Comparison of ENCODE assay signal across 33 mouse cellular contexts in the genomic region with DNA sequence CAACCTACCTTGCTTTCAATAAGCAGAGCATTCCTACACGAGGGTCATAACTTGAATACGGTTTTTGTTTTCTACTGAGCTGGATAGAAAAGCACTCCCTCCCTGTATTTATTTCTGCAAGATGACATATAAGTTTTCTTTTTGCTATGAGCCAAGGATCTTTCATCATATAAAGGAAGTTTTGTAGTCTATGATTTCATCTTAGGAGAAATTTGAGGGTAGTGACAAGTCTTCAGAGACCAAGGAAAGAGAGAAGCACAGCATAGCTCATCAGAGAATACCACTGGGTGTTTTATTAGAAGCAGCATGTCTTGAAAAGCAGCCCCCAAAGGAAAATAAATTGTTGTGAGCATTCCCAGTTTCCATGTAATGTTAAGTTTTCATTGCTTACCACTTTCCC. TPM values are rescaled to one million over a fixed set of nuclear protein-coding genes. Genes with fewer than 3 reads are reported as not detected.
"Had no signal": no experiment of that assay in that cellular context is flagged by ENCODE, and none has a peak within 500 bp of the region (broad histone marks: within the 10 kb centered on the region; RNA-seq: fewer than 3 reads in every experiment).

A gene (minus strand): TSS at position 101 of the 400 bp plus-strand sequence.

- H3K4me2 ChIP-seq: embryonic facial prominence, embryonic 12.5 days; embryonic facial prominence, embryonic 13.5 days; embryonic facial prominence, embryonic 15.5 days; forebrain, embryonic 12.5 days; forebrain, embryonic 13.5 days; forebrain, embryonic 15.5 days had no signal

- H3K27ac ChIP-seq: embryonic facial prominence, embryonic 12.5 days; embryonic facial prominence, embryonic 13.5 days; embryonic facial prominence, embryonic 15.5 days; forebrain, embryonic 10.5 days; forebrain, embryonic 12.5 days; forebrain, embryonic 13.5 days; forebrain, embryonic 15.5 days; gastrocnemius, adult 2 months; heart, adult 2 months; heart, embryonic 10.5 days had no signal

- H3K36me3 ChIP-seq: embryonic facial prominence, embryonic 12.5 days; embryonic facial prominence, embryonic 13.5 days; embryonic facial prominence, embryonic 15.5 days; forebrain, embryonic 10.5 days; forebrain, embryonic 12.5 days; forebrain, embryonic 15.5 days; heart, embryonic 10.5 days had no signal

- H3K9ac ChIP-seq: embryonic facial prominence, embryonic 12.5 days; embryonic facial prominence, embryonic 13.5 days; embryonic facial prominence, embryonic 15.5 days; forebrain, embryonic 12.5 days; forebrain, embryonic 13.5 days; forebrain, embryonic 15.5 days; forebrain, postnatal 0 days had no signal

- ATAC-seq: forebrain, embryonic 13.5 days; forebrain, embryonic 14.5 days; forebrain, embryonic 15.5 days; forebrain, embryonic 16.5 days; forebrain, postnatal 0 days had no signal

- H3K4me3 ChIP-seq: embryonic facial prominence, embryonic 12.5 days; embryonic facial prominence, embryonic 13.5 days; embryonic facial prominence, embryonic 15.5 days; erythroblast, embryonic 14.5 days; forebrain, embryonic 10.5 days; forebrain, embryonic 12.5 days; forebrain, embryonic 13.5 days; forebrain, embryonic 15.5 days; gastrocnemius, adult 2 months; heart, adult 2 months; heart, embryonic 10.5 days had no signal

- H3K9me3 ChIP-seq: embryonic facial prominence, embryonic 12.5 days; embryonic facial prominence, embryonic 13.5 days; embryonic facial prominence, embryonic 15.5 days; forebrain, embryonic 10.5 days; forebrain, embryonic 13.5 days; forebrain, embryonic 15.5 days; heart, embryonic 10.5 days had no signal

- DNase-seq: cerebellum, adult 8-10 months; cerebellum, adult 9-10 months; cerebellum, adult 9-11 months; cerebellum, postnatal 10 days; cerebellum, postnatal 14 days; cerebellum, postnatal 25 days; cerebellum, postnatal 36 days; embryo, embryonic 11 days; forebrain, postnatal 0 days; gastrocnemius, adult 2 months; gastrocnemius, postnatal 10 days; gastrocnemius, postnatal 14 days; gastrocnemius, postnatal 25 days; gastrocnemius, postnatal 36 days; heart, adult 11 months; heart, adult 18-20 months; heart, adult 2 months had no signal

- H3K4me1 ChIP-seq: embryonic facial prominence, embryonic 12.5 days; embryonic facial prominence, embryonic 13.5 days; embryonic facial prominence, embryonic 15.5 days; forebrain, embryonic 10.5 days; forebrain, embryonic 12.5 days; forebrain, embryonic 13.5 days; forebrain, embryonic 15.5 days; heart, embryonic 10.5 days had no signal

- H3K27me3 ChIP-seq: embryonic facial prominence, embryonic 12.5 days; embryonic facial prominence, embryonic 13.5 days; embryonic facial prominence, embryonic 15.5 days; forebrain, embryonic 12.5 days; forebrain, embryonic 13.5 days; forebrain, embryonic 15.5 days had no signal

RNA-seq across cellular contexts. Expression of the gene that starts here (rescaled TPM):
- polyA plus RNA-seq: cortical plate, adult 2 months; embryonic facial prominence, embryonic 11.5 days; embryonic facial prominence, embryonic 12.5 days; erythroblast, embryonic 14.5 days; forebrain, embryonic 10.5 days; forebrain, embryonic 11.5 days; forebrain, embryonic 12.5 days; forebrain, embryonic 13.5 days; forebrain, embryonic 14.5 days; forebrain, embryonic 16.5 days; forebrain, postnatal 0 days; frontal cortex, adult 2 months; gonadal fat pad, adult 2 months; heart, adult 2 months; heart, embryonic 10.5 days had no signal
